Mouse (Mus musculus) heart, embryonic 15.5 days (tissue): ENCODE results near the gene Trcg1. TPM values are rescaled to one million over a fixed set of nuclear protein-coding genes. Genes with fewer than 3 reads are reported as not detected.
"Not testable (repeated sequence)": the region's sequence is repeated elsewhere in the genome, so short reads cannot be mapped to it uniquely, and the experiment has no call there.

ENCODE experiments used
- ATAC-seq: fragments of 200-750 bp; cut with Nextera tagmentation; replicated peaks from 2 replicates; pipeline ENCODE4 v1.8.0; 2017; ENCODE audit warnings: low read depth, moderate TSS enrichment; ENCODE audit not compliant: insufficient number of reproducible peaks, insufficient read depth, low FRiP score
- H3K27ac ChIP-seq: fragments of 300-500 bp; sonication (generic); 2 replicates; pipeline ENCODE4 v1.5.1; 2015; ENCODE audit warnings: mild to moderate bottlenecking, inconsistent platforms
- H3K27me3 ChIP-seq: fragments of 300-500 bp; sonication (generic); 2 replicates; pipeline ENCODE4 v1.6.1; 2015; ENCODE audit warnings: inconsistent platforms
- H3K36me3 ChIP-seq: fragments of 300-500 bp; sonication (generic); 2 replicates; pipeline ENCODE4 v1.6.1; 2015; ENCODE audit warnings: mild to moderate bottlenecking, inconsistent platforms
- H3K4me1 ChIP-seq: fragments of 300-500 bp; sonication (generic); replicated peaks from 2 replicates; pipeline ENCODE4 v1.6.1; 2015; ENCODE audit warnings: inconsistent platforms
- H3K4me2 ChIP-seq: fragments of 300-500 bp; sonication (generic); 2 replicates; pipeline ENCODE4 v1.6.1; 2015; ENCODE audit warnings: inconsistent platforms, mild to moderate bottlenecking, moderate library complexity
- H3K4me3 ChIP-seq: fragments of 300-500 bp; sonication (generic); 2 replicates; pipeline ENCODE4 v1.5.1; 2015; ENCODE audit warnings: mild to moderate bottlenecking, inconsistent platforms
- H3K9ac ChIP-seq: fragments of 300-500 bp; sonication (generic); 2 replicates; pipeline ENCODE4 v1.6.1; 2015; ENCODE audit warnings: mild to moderate bottlenecking, inconsistent platforms
- H3K9me3 ChIP-seq: fragments of 300-500 bp; sonication (generic); replicated peaks from 2 replicates; pipeline ENCODE4 v1.6.1; 2016; ENCODE audit warnings: inconsistent platforms
- WGBS: fragments of 180-500 bp; shearing (Covaris S2); methylation state at CpG from one replicate; pipeline ENCODE4 v1.1.7; 2015; ENCODE audit warnings: mixed read lengths; 5-methylcytosine and 5-hydroxymethylcytosine counted together
- polyA plus RNA-seq: library from polyadenylated mRNA; unstranded; fragments of >200 nt; fragmentation: Nextera tagmentation; extraction: Ambion mirVana; gene quantifications from 2 replicates; pipeline ENCODE4 v1.2.1, GENCODE M21; 2015

The Trcg1 gene
- polyA plus RNA-seq: not detected in 2 replicates

DNA sequence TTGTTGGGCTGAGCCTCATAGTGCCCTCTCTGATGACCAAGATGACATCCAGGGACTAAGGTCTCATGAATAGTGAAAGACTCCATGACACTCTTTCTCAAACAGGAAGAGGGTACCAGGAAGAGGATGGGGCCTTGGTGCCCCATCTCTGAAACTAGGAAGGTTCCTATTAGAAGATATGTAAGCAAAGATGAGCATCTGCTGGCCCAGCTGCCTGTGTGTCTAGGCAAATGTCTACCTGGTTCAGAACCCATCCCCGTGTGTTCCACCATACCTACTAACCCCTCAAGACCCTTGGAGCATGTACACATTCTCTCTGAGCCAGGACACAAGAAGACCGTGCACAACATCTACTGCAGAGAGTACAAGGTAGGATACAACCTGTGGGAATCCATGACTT lies at the start of gene Trcg1:
Trcg1 (plus strand) TSS at position 301 of the 400 bp plus-strand sequence.
- Histone ChIP-seq H3K9ac (no peak within 1 kb of the TSS), H3K27me3 (no peaks in the 10 kb centered on the region), H3K4me1 (no peaks in the 10 kb centered on the region), H3K27ac (no peak within 1 kb of the TSS), H3K36me3 (no peaks in the 10 kb centered on the region), H3K9me3 (no peaks in the 10 kb centered on the region), H3K4me3 (no peak within 1 kb of the TSS), H3K4me2 (no peak within 1 kb of the TSS)
- 75% methylated on average over 2 of the region's 2 CpGs for WGBS
- ATAC-seq: no peak

GRCm38 (mm10) chr9:57196708-57197107 lies 39.6 kb upstream of the Trcg1 start:
- H3K4me1 ChIP-seq: no peaks in the 10 kb centered on the region

GRCm38 (mm10) chr9:57197414-57197813 lies 38.9 kb upstream of the Trcg1 start:
- H3K9ac ChIP-seq: no peak overlapping the region
- 67% methylated on average over 8 of the region's 8 CpGs for WGBS
- no peaks in the 10 kb centered on the region for H3K9me3 ChIP-seq
- ATAC-seq: no peak
- no peaks in the 10 kb centered on the region for H3K27me3 ChIP-seq
- no peak overlapping the region for H3K4me2 ChIP-seq
- no peak overlapping the region for H3K4me3 ChIP-seq
- no peaks in the 10 kb centered on the region for H3K4me1 ChIP-seq
- no peak overlapping the region for H3K27ac ChIP-seq
- H3K36me3 ChIP-seq: no peaks in the 10 kb centered on the region

More at GRCm38 (mm10) chr9:57196708-57197107, 39.6 kb upstream of the Trcg1 start:
- Histone ChIP-seq H3K4me3 (no peak overlapping the region), H3K36me3 (no peaks in the 10 kb centered on the region), H3K9me3 (no peaks in the 10 kb centered on the region), H3K9ac (no peak overlapping the region), H3K4me2 (no peak overlapping the region), H3K27ac (no peak overlapping the region), H3K27me3 (no peaks in the 10 kb centered on the region)
- WGBS: 54% methylated on average over 3 of the region's 3 CpGs
- ATAC-seq: no peak

DNA sequence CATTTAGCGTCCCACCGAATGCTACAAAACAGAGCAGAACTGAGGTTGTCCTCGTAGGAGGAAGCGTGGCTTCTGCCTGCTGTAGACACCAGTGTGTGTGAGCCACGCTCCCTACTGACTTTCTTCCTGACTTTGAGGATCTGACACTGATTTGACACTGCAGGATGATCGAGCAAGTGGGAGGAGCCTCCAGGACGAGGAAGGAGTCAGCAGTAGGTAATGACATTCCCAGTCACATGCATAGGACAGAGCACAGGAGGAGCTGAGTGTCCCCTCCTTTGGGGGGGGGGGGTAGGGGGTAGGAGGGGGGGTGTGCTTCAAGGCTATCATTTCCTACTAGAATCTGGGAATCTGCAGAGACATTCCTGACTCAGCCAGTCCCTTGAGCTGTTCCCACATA lies 33.4 kb upstream of the Trcg1 start:
- Histone ChIP-seq H3K36me3 (no peaks in the 10 kb centered on the region), H3K4me2 (no peak overlapping the region), H3K4me3 (no peak overlapping the region), H3K4me1 (no peaks in the 10 kb centered on the region), H3K27me3 (no peaks in the 10 kb centered on the region), H3K9ac (no peak overlapping the region), H3K27ac (no peak overlapping the region), H3K9me3 (no peaks in the 10 kb centered on the region)
- 80% methylated on average over 7 of the region's 7 CpGs for WGBS
- ATAC-seq: no peak

DNA sequence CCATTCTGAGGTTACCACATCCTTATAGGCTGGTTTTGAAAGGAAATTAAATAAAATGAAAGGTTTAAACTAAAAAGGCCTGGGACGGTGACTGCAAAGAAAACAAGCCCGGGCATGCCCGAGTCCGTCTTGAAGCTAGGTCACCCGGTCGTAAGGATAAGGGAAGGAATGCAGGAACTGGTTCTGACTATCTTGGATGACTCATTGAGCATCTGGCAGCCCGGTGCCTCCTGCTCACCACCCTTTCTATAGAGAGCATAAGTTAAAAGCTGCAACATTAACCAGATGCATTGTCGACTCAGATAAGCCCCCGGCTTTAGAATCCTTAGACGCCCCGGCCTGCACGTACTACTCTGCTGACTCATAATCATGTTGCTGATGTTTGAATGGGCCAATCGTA lies 32.8 kb upstream of the Trcg1 start:
- H3K9ac ChIP-seq, H3K4me2 ChIP-seq, H3K4me3 ChIP-seq, H3K9me3 ChIP-seq, H3K27ac ChIP-seq, H3K4me1 ChIP-seq, ATAC-seq, H3K36me3 ChIP-seq, H3K27me3 ChIP-seq: not testable (repeated sequence)
- WGBS: 30% methylated on average over 13 of the region's 13 CpGs

DNA sequence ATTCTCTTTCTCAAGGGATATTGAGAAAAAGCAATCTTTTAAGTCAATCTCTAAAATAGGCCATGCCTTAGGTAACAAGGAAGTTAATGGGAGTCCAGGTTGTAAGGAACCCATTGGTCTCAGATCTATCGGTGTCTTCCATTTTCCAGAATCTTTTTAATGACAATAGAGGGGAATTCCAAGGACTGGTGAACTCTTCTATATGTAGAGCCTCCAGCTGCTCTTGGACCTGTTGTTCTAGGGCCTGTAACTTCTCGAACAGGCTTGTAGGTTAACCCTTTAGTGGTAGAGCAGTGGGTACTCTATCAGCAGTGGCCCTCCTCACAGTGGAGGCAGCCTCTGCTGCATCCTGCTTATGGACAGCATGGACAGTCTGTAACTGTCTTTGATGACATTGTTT lies 29.5 kb upstream of the Trcg1 start:
- Histone ChIP-seq H3K36me3 (no peaks in the 10 kb centered on the region), H3K4me1 (no peaks in the 10 kb centered on the region), H3K4me3 (no peak overlapping the region), H3K4me2 (no peak overlapping the region), H3K9ac (no peak overlapping the region), H3K9me3 (no peaks in the 10 kb centered on the region), H3K27me3 (no peaks in the 10 kb centered on the region), H3K27ac (no peak overlapping the region)
- WGBS: 60% methylated on average over 2 of the region's 2 CpGs
- ATAC-seq: no peak

DNA sequence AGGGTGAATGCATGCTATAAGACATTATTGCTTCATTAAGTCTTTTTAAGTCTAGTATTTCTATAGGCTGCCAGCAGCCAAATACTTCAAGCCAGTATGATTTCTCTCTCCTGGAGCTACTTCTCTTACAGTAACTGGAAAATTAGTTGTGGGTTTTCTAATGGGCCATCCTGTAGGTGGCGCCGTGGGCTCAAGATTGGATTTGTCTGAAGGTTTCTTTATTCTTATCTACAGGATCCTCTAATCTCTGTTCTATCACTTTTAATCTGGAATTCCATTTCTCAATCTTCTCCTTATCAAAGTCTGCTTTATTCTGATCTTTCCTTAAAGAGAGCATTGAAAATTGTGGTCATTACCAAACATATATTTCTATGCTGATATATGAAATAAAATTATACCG lies 27.0 kb upstream of the Trcg1 start:
- H3K36me3 ChIP-seq: no peaks in the 10 kb centered on the region
- H3K27ac ChIP-seq: no peak overlapping the region
- H3K9ac ChIP-seq: no peak overlapping the region
- no peaks in the 10 kb centered on the region for H3K4me1 ChIP-seq
- no peak for ATAC-seq
- no peaks in the 10 kb centered on the region for H3K27me3 ChIP-seq
- H3K4me3 ChIP-seq: no peak overlapping the region
- no peaks in the 10 kb centered on the region for H3K9me3 ChIP-seq
- no peak overlapping the region for H3K4me2 ChIP-seq
- WGBS: 30% methylated on average over 3 of the region's 3 CpGs

DNA sequence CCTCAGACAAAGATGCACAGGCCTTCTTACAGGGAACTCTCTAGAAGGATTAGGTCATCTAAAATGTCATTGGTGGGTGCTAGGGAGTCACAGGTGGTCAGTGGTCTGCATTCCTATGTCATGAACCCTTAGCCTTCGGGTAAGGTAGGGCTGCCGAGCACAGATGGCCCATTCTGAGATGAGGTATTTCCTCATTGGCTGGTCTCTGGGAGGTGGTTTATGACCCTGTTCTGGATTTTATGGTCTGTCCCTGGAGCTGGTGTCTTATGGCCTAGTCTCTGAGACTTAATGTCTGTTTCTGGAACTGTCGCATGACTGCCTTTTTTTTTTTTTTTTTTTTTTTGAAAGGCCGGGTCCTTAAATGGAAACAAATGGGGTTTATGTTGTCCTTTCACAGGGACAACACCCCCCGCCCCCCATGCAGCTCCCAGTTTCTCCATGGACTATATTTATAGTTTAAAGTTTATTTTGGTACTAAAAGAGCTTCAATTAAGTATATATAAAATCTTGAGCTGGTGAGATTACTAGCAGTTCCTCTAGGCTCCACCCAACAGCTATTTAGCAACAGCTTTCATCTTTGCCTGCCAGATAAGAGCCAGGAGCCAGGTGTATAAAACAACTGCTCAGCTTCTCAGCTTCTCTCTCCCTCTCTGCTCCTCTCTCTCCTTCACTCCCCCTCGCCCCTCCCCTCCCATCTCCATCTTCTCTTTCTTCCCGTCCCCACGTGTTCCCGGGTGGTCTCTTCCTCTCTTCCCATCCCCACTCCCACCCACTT lies 23.7 kb upstream of the Trcg1 start:
- H3K36me3 ChIP-seq: no peaks in the 10 kb centered on the region
- no peak overlapping the region for H3K9ac ChIP-seq
- no peaks in the 10 kb centered on the region for H3K4me1 ChIP-seq
- H3K27me3 ChIP-seq: no peaks in the 10 kb centered on the region
- H3K4me2 ChIP-seq: no peak overlapping the region
- H3K9me3 ChIP-seq: no peaks in the 10 kb centered on the region
- ATAC-seq: no peak
- H3K27ac ChIP-seq: no peak overlapping the region
- WGBS: 60% methylated on average over 9 of the region's 9 CpGs
- no peak overlapping the region for H3K4me3 ChIP-seq

GRCm38 (mm10) chr9:57214500-57214899 lies 21.9 kb upstream of the Trcg1 start:
- Histone ChIP-seq H3K36me3 (no peaks in the 10 kb centered on the region), H3K4me1 (no peaks in the 10 kb centered on the region), H3K4me3 (no peak overlapping the region), H3K9ac (no peak overlapping the region), H3K27me3 (no peaks in the 10 kb centered on the region), H3K27ac (no peak overlapping the region), H3K9me3 (no peaks in the 10 kb centered on the region), H3K4me2 (no peak overlapping the region)
- no peak for ATAC-seq
- 60% methylated on average over 6 of the region's 6 CpGs for WGBS

- no peak overlapping the region for H3K9ac ChIP-seq
- WGBS: 69% methylated on average over 6 of the region's 6 CpGs
- H3K4me1 ChIP-seq: no peaks in the 10 kb centered on the region
- H3K27ac ChIP-seq: no peak overlapping the region
- no peaks in the 10 kb centered on the region for H3K9me3 ChIP-seq
- ATAC-seq: no peak
- no peak overlapping the region for H3K4me3 ChIP-seq
- H3K27me3 ChIP-seq: no peaks in the 10 kb centered on the region
- no peaks in the 10 kb centered on the region for H3K36me3 ChIP-seq
- H3K4me2 ChIP-seq: no peak overlapping the region
Measured at GRCm38 (mm10) chr9:57217220-57217619, 19.1 kb upstream of the Trcg1 start.

- Histone ChIP-seq H3K27me3 (no peaks in the 10 kb centered on the region), H3K4me1 (no peaks in the 10 kb centered on the region), H3K27ac (no peak overlapping the region), H3K4me3 (no peak overlapping the region), H3K4me2 (no peak overlapping the region), H3K9me3 (no peaks in the 10 kb centered on the region), H3K36me3 (no peaks in the 10 kb centered on the region), H3K9ac (no peak overlapping the region)
- no peak for ATAC-seq
- 86% methylated on average over 5 of the region's 5 CpGs for WGBS
Measured at GRCm38 (mm10) chr9:57218776-57219175, 17.6 kb upstream of the Trcg1 start.

DNA sequence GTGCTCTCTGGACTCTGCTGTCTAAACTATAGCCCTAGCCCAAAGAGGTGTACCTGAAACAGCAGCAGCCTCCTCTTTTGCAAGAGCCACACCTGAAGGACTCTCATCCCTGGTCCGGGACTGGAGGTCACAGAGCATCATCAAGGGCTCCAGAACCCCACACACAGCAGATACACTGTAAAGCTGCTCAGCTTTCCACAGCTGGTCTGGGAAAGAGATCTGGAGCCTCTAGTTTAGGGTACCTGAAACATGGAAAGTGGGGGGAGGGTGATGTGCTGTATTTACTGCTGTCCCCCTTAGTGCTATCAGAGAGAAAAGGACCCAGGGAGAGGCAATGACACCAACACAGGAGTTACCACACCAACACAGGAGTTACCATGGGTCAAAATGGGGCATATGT lies 16.8 kb upstream of the Trcg1 start:
- H3K4me2 ChIP-seq: no peak overlapping the region
- H3K36me3 ChIP-seq: no peaks in the 10 kb centered on the region
- WGBS: 81% methylated on average over 1 of the region's 1 CpGs

More for the DNA sequence above, 16.8 kb upstream of the Trcg1 start:
- ATAC-seq: no peak
- Histone ChIP-seq H3K4me3 (no peak overlapping the region), H3K9me3 (no peaks in the 10 kb centered on the region), H3K4me1 (no peaks in the 10 kb centered on the region), H3K27ac (no peak overlapping the region), H3K9ac (no peak overlapping the region), H3K27me3 (no peaks in the 10 kb centered on the region)
